Mouse (Mus musculus) lung, embryonic 14.5 days (tissue): ENCODE measurements around the gene Col18a1. TPM values are rescaled to one million over a fixed set of nuclear protein-coding genes. Genes with fewer than 3 reads are reported as not detected.
"Not testable (repeated sequence)": the region's sequence is repeated elsewhere in the genome, so short reads cannot be mapped to it uniquely, and the experiment has no call there.

Experiments used
- ATAC-seq: fragments of 200-750 bp; cut with Nextera tagmentation; 2 replicates; pipeline ENCODE4 v1.8.0; 2017; ENCODE audit warnings: mild to moderate bottlenecking, moderate TSS enrichment, moderate library complexity; ENCODE audit not compliant: insufficient read depth
- DNase-seq: peaks from one replicate; pipeline ENCODE4 v3.0.0-alpha.2; 2015
- H3K27ac ChIP-seq: fragments of 300-500 bp; sonication (generic); 2 replicates; pipeline ENCODE4 v1.5.1; 2014; ENCODE audit warnings: low read depth, mild to moderate bottlenecking, moderate library complexity
- H3K27me3 ChIP-seq: fragments of 300-500 bp; sonication (generic); 2 replicates; pipeline ENCODE4 v1.6.1; 2014; ENCODE audit warnings: low read length, control low read depth; ENCODE audit not compliant: insufficient read depth
- H3K36me3 ChIP-seq: fragments of 300-500 bp; sonication (generic); 2 replicates; pipeline ENCODE4 v1.6.1; 2014; ENCODE audit warnings: control low read depth; ENCODE audit not compliant: insufficient read depth
- H3K4me1 ChIP-seq: fragments of 300-500 bp; sonication (generic); 2 replicates; pipeline ENCODE4 v1.6.1; 2014; ENCODE audit warnings: antibody characterized with exemption, control low read depth; ENCODE audit not compliant: insufficient read depth
- H3K4me2 ChIP-seq: fragments of 300-500 bp; sonication (generic); 2 replicates; pipeline ENCODE4 v1.6.1; 2014; ENCODE audit warnings: mild to moderate bottlenecking
- H3K4me3 ChIP-seq: fragments of 300-500 bp; sonication (generic); 2 replicates; pipeline ENCODE4 v1.5.1; 2014; ENCODE audit warnings: low read depth, low read length
- H3K9ac ChIP-seq: fragments of 300-500 bp; sonication (generic); 2 replicates; pipeline ENCODE4 v1.6.1; 2014
- H3K9me3 ChIP-seq: fragments of 300-500 bp; sonication (generic); 2 replicates; pipeline ENCODE4 v1.6.1; 2016; ENCODE audit warnings: low read depth, low read length, control low read depth
- CTCF ChIP-seq: IDR thresholded peaks from 2 replicates; pipeline ENCODE4 v1.5.1; 2016; ENCODE audit warnings: antibody characterized with exemption, low read depth
- WGBS: fragments of 180-500 bp; shearing (Covaris S2); extraction: QIAGEN DNeasy Blood & Tissue Kit; methylation state at CpG from one replicate; pipeline ENCODE4 v1.1.7; 2014; 5-methylcytosine and 5-hydroxymethylcytosine counted together
- polyA plus RNA-seq: library from polyadenylated mRNA; unstranded; fragments of >200 nt; fragmentation: Nextera tagmentation; extraction: Ambion mirVana; gene quantifications from 2 replicates; pipeline ENCODE4 v1.2.1, GENCODE M21; 2014

The Col18a1 gene
- polyA plus RNA-seq, 1 experiment from 2014 or later, result 217 TPM

DNA sequence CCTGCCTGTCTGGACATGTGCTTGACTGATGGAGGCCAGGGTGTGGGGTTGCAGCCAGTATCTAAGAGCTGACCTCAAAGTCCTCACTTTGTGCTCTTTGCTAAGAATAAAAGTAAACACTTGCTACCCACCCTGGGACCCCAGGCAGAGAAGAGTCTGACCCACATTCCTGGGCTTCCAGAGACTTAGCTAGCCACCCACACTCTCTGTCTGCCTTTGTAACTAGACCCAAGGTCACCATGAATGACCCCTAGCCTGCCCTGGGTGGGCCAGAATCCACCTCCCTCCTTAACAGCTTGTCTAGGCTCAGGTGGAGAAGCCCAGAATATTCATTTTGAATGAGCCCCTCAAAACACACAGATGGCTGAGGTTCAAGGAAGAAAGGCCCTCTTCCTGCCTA is 28.0 kb downstream of the Col18a1 start:
- H3K27me3 ChIP-seq, result no peaks in the 10 kb centered on the region
- H3K9me3 ChIP-seq, result no peaks in the 10 kb centered on the region
- ATAC-seq (no peak), DNase-seq (no peak)
- H3K9ac ChIP-seq, result no peak overlapping the region
- H3K27ac ChIP-seq, result no peak overlapping the region
- no peak overlapping the region for H3K4me3 ChIP-seq
- TF ChIP-seq CTCF, result no peak
- H3K4me1 ChIP-seq, result peaks cover 3% of the 10 kb centered on the region; the same call in 1 of the 2 replicates
- H3K4me2 ChIP-seq, result no peak overlapping the region
- H3K36me3 ChIP-seq, result 0 out of 2 replicates have a peak, but pooled peaks cover 6% of the 10 kb centered on the region

GRCm38 (mm10) chr10:77136205-77136604 is 30.1 kb downstream of the Col18a1 start:
- Histone ChIP-seq H3K9me3 (no peaks in the 10 kb centered on the region), H3K27me3 (no peaks in the 10 kb centered on the region), H3K4me3 (no peak overlapping the region), H3K4me1 (peaks cover 3% of the 10 kb centered on the region; the same call in 1 of the 2 replicates), H3K36me3 (0 out of 2 replicates have a peak, but pooled peaks cover 6% of the 10 kb centered on the region), H3K9ac (no peak overlapping the region), H3K27ac (no peak overlapping the region), H3K4me2 (no peak overlapping the region)
- ATAC-seq (no peak), DNase-seq (no peak)
- TF ChIP-seq CTCF, result no peak
- 82% methylated on average over 6 of the region's 6 CpGs for WGBS

GRCm38 (mm10) chr10:77135274-77135829 is 31.0 kb downstream of the Col18a1 start:
- Histone ChIP-seq H3K4me2 (no peak overlapping the region), H3K4me3 (no peak overlapping the region), H3K9ac (no peak overlapping the region), H3K27ac (no peak overlapping the region), H3K27me3 (no peaks in the 10 kb centered on the region), H3K4me1 (peaks cover 5% of the 10 kb centered on the region; the same call in 1 of the 2 replicates), H3K9me3 (no peaks in the 10 kb centered on the region), H3K36me3 (0 out of 2 replicates have a peak, but pooled peaks cover 6% of the 10 kb centered on the region)
- DNase-seq (no peak), ATAC-seq (no peak)
- peak; percentile 33; the same call in 1 of the 2 replicates for TF ChIP-seq CTCF
- WGBS, result 91% methylated on average over 5 of the region's 5 CpGs

DNA sequence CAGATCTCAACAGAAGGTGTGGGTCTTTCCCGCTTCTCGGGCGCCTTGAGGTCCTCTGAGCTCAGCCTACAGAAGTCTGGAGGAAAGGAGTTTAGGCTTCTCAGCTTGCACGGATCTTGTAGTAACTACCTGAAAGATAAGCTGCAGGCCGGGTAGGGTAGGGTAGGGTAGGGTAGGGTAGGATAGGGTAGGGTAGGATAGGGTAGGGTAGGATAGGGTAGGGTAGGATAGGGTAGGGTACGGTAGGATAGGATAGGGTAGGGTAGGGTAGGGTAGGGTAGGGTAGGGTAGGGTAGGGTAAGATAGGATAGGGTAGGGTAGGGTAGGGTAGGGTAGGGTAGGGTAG is 31.6 kb downstream of the Col18a1 start:
- not testable (repeated sequence) for ATAC-seq, H3K36me3 ChIP-seq, H3K4me1 ChIP-seq, H3K27me3 ChIP-seq, DNase-seq, H3K9me3 ChIP-seq, H3K9ac ChIP-seq, H3K4me2 ChIP-seq, H3K4me3 ChIP-seq
- H3K27ac ChIP-seq, result 0 out of 2 replicates have a peak overlapping the region, but pooled peaks have one; percentile 27
- 33% methylated on average over 6 of the region's 6 CpGs for WGBS

- H3K9ac ChIP-seq, result no peak overlapping the region
- H3K9me3 ChIP-seq, result no peaks in the 10 kb centered on the region
- TF ChIP-seq CTCF, result no peak
- 24% methylated on average over 13 of the region's 13 CpGs for WGBS
- no peak for DNase-seq
- H3K27me3 ChIP-seq, result no peaks in the 10 kb centered on the region
- no peak overlapping the region for H3K4me2 ChIP-seq
- peaks cover 9% of the 10 kb centered on the region; the same call in 1 of the 2 replicates for H3K4me1 ChIP-seq
- 0 out of 2 replicates have a peak, but pooled peaks cover 6% of the 10 kb centered on the region for H3K36me3 ChIP-seq
- no peak for ATAC-seq
- H3K27ac ChIP-seq, result 0 out of 2 replicates have a peak overlapping the region, but pooled peaks have one; percentile 27
- no peak overlapping the region for H3K4me3 ChIP-seq
Measured at GRCm38 (mm10) chr10:77133951-77134806, 32.2 kb downstream of the Col18a1 start.

GRCm38 (mm10) chr10:77132118-77132517 is 34.2 kb downstream of the Col18a1 start:
- Histone ChIP-seq H3K27ac (no peak overlapping the region), H3K4me1 (peaks cover 9% of the 10 kb centered on the region; the same call in 1 of the 2 replicates), H3K9me3 (no peaks in the 10 kb centered on the region), H3K36me3 (0 out of 2 replicates have a peak, but pooled peaks cover 5% of the 10 kb centered on the region), H3K9ac (no peak overlapping the region), H3K27me3 (no peaks in the 10 kb centered on the region), H3K4me3 (no peak overlapping the region), H3K4me2 (no peak overlapping the region)
- whole genome bisulfite sequencing, result 52% methylated on average over 11 of the region's 11 CpGs
- DNase-seq (no peak), ATAC-seq (no peak)
- TF ChIP-seq CTCF, result no peak

- no peak for ATAC-seq
- Histone ChIP-seq H3K36me3 (no peaks in the 10 kb centered on the region), H3K4me2 (no peak overlapping the region), H3K4me3 (no peak overlapping the region), H3K9me3 (no peaks in the 10 kb centered on the region), H3K27ac (peak overlapping the region; percentile 72; the same call in 1 of the 2 replicates), H3K4me1 (peaks cover 9% of the 10 kb centered on the region; the same call in 1 of the 2 replicates), H3K27me3 (no peaks in the 10 kb centered on the region), H3K9ac (no peak overlapping the region)
- TF ChIP-seq CTCF, result no peak
- 53% methylated on average over 6 of the region's 6 CpGs for WGBS
- no peak for DNase-seq
Measured at GRCm38 (mm10) chr10:77131536-77131935, 34.8 kb downstream of the Col18a1 start.
